27 mouse cellular contexts compared by ENCODE assay signal in the genomic region with DNA sequence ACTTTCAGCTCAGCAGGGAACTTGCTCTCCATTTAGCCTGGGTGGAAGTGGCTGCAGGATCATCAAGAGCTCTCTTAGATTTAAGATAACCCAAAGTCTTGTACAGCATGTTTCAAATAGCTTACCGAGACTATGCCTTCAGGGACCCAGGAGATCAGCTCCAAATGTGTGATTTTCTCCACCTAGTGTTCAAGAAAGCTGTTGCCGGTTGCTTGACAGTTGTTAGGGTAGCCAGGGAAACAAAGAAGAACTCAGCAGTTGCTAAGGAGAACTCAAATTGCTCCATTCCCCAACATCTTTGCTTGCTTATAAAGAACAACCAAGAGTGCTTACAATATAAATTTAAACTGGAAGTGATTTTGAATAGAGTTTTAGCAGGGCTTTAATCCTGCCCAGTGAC.
A peak's percentile ranks its signal among the peaks of the same experiment; 100 is the strongest.
DNase-seq lines count a peak whose midpoint lies in the region; ATAC-seq and TF ChIP-seq lines count a peak whose summit lies in the region.
"Had no signal": no experiment of that assay in that cellular context is flagged by ENCODE, and none has a peak within 500 bp of the region (broad histone marks: within the 10 kb centered on the region; RNA-seq: fewer than 3 reads in every experiment).

No protein-coding gene starts in this region.

- H3K27ac ChIP-seq in layer of hippocampus, adult 2 months: no peak overlapping the region
- H3K27ac ChIP-seq in midbrain, postnatal 0 days (ENCODE audit: low read depth, low read length): no peak overlapping the region
- H3K27ac ChIP-seq in midbrain, embryonic 10.5 days (replicated peaks): no peak overlapping the region
- H3K27ac ChIP-seq in kidney, embryonic 15.5 days: no peak overlapping the region
- H3K27ac ChIP-seq: forebrain, embryonic 10.5 days; forebrain, embryonic 13.5 days; gastrocnemius, adult 2 months; heart, embryonic 15.5 days; hindbrain, embryonic 14.5 days; intestine, embryonic 15.5 days had no signal

- H3K27me3 ChIP-seq in midbrain, postnatal 0 days (ENCODE audit: insufficient read depth, low read length): no peaks in the 10 kb centered on the region
- H3K27me3 ChIP-seq in midbrain, embryonic 10.5 days (ENCODE audit: low read depth, poor library complexity, severe bottlenecking): no peaks in the 10 kb centered on the region
- H3K27me3 ChIP-seq in kidney, embryonic 15.5 days: no peaks in the 10 kb centered on the region
- H3K27me3 ChIP-seq: CH12.LX; forebrain, embryonic 13.5 days; heart, embryonic 12.5 days; heart, embryonic 15.5 days; intestine, embryonic 15.5 days had no signal

- no peak overlapping the region for H3K4me2 ChIP-seq in midbrain, postnatal 0 days (ENCODE audit: low read depth, low read length, poor library complexity, severe bottlenecking)
- no peak overlapping the region for H3K4me2 ChIP-seq in kidney, embryonic 15.5 days
- H3K4me2 ChIP-seq: forebrain, embryonic 13.5 days; heart, embryonic 12.5 days; heart, embryonic 15.5 days; hindbrain, embryonic 14.5 days; intestine, embryonic 15.5 days had no signal

- no peak overlapping the region for H3K4me3 ChIP-seq in layer of hippocampus, adult 2 months
- H3K4me3 ChIP-seq in midbrain, postnatal 0 days (ENCODE audit: low read depth, low read length): no peak overlapping the region
- H3K4me3 ChIP-seq in midbrain, embryonic 10.5 days: no peak overlapping the region
- no peak overlapping the region for H3K4me3 ChIP-seq in kidney, embryonic 15.5 days (replicated peaks)
- H3K4me3 ChIP-seq: forebrain, embryonic 10.5 days; forebrain, embryonic 13.5 days; gastrocnemius, adult 2 months; heart, embryonic 12.5 days; heart, embryonic 15.5 days; intestine, embryonic 15.5 days had no signal

- DNase-seq in frontal cortex, adult 2 months (ENCODE audit: extremely low spot score in 1 of 2, low spot score in 1 of 2): no peak
- no peak for DNase-seq in layer of hippocampus, adult 2 months (ENCODE audit: low spot score in 2 of 2)
- DNase-seq in layer of hippocampus, postnatal 25 days (ENCODE audit: extremely low spot score in 1 of 2, low spot score in 1 of 2): no peak
- DNase-seq in midbrain, postnatal 0 days (ENCODE audit: low spot score): peak; percentile 21
- no peak for DNase-seq in midbrain, embryonic 10.5 days (ENCODE audit: low spot score)
- peak; percentile 43 for DNase-seq in brain, adult 2 months (ENCODE audit: low read depth, low spot score)
- DNase-seq: adrenal gland, postnatal 10 days; adrenal gland, postnatal 36 days; B cell, adult 2 months; cerebellum, adult 11 months; cerebellum, adult 2 months; cerebellum, postnatal 10 days; gastrocnemius, adult 2 months; gastrocnemius, postnatal 14 days; heart, adult 18-20 months; heart, postnatal 10 days; heart, postnatal 4 days; kidney, adult 11 months had no signal

- H3K36me3 ChIP-seq in midbrain, postnatal 0 days (ENCODE audit: insufficient read depth, low read length): no peaks in the 10 kb centered on the region
- H3K36me3 ChIP-seq in midbrain, embryonic 10.5 days: no peaks in the 10 kb centered on the region
- H3K36me3 ChIP-seq in kidney, embryonic 15.5 days: no peaks in the 10 kb centered on the region
- H3K36me3 ChIP-seq: forebrain, embryonic 10.5 days; heart, embryonic 12.5 days; heart, embryonic 15.5 days; intestine, embryonic 15.5 days had no signal

- 51% methylated on average over 2 of the region's 2 CpGs for WGBS in midbrain, postnatal 0 days
- WGBS in midbrain, embryonic 10.5 days: 62% methylated on average over 2 of the region's 2 CpGs
- 48% methylated on average over 2 of the region's 2 CpGs for WGBS in kidney, embryonic 15.5 days

- H3K4me1 ChIP-seq in midbrain, postnatal 0 days (ENCODE audit: insufficient read depth, low read length): no peaks in the 10 kb centered on the region
- H3K4me1 ChIP-seq in midbrain, embryonic 10.5 days: no peaks in the 10 kb centered on the region
- no peaks in the 10 kb centered on the region for H3K4me1 ChIP-seq in kidney, embryonic 15.5 days
- H3K4me1 ChIP-seq: forebrain, embryonic 10.5 days; forebrain, embryonic 13.5 days; intestine, embryonic 15.5 days had no signal

- peak; percentile 64 for ATAC-seq in frontal cortex, adult (ENCODE audit: low TSS enrichment)
- no peak for ATAC-seq in midbrain, postnatal 0 days (ENCODE audit: low FRiP score)
- ATAC-seq in kidney, embryonic 15.5 days (replicated peaks; ENCODE audit: low FRiP score): no peak
- ATAC-seq: forebrain, embryonic 13.5 days; intestine, embryonic 15.5 days had no signal

- no peak overlapping the region for H3K9ac ChIP-seq in midbrain, postnatal 0 days (replicated peaks; ENCODE audit: low read length, poor library complexity, severe bottlenecking)
- no peak overlapping the region for H3K9ac ChIP-seq in kidney, embryonic 15.5 days
- H3K9ac ChIP-seq: forebrain, embryonic 13.5 days; heart, embryonic 12.5 days; heart, embryonic 15.5 days; hindbrain, embryonic 14.5 days; intestine, embryonic 15.5 days had no signal

- peak; percentile 12; the same call in 1 of the 2 replicates for TF ChIP-seq CTCF in layer of hippocampus, adult 2 months (conservative IDR thresholded peaks at IDR 0.05)
- peak; percentile 56 for TF ChIP-seq CTCF in midbrain, postnatal 0 days (IDR thresholded peaks at IDR 0.05)

- H3K9me3 ChIP-seq in midbrain, postnatal 0 days (ENCODE audit: low read length): no peaks in the 10 kb centered on the region
- H3K9me3 ChIP-seq in midbrain, embryonic 10.5 days (replicated peaks): peaks cover 8% of the 10 kb centered on the region
- H3K9me3 ChIP-seq in kidney, embryonic 15.5 days (replicated peaks): peaks cover 8% of the 10 kb centered on the region; the same call in 1 of the 2 replicates
- H3K9me3 ChIP-seq: heart, embryonic 15.5 days; intestine, embryonic 15.5 days had no signal

Comparison
In these comparisons a context has a peak if more than half of its experiments do, and no peak if none do; other contexts are left out.
1. DNase-seq: peak in midbrain, postnatal 0 days (single experiment) and brain, adult 2 months (single experiment); none in frontal cortex, adult 2 months (0 of 2), layer of hippocampus, adult 2 months (0 of 2), layer of hippocampus, postnatal 25 days (0 of 2) and midbrain, embryonic 10.5 days (single experiment).